Mouse (Mus musculus): Measurements from ENCODE around the gene Psmd1.
"Not testable (repeated sequence)": the region's sequence is repeated elsewhere in the genome, so short reads cannot be mapped to it uniquely, and the experiment has no call there.

Psmd1 gene

GRCm38 (mm10) chr1:86064271-86064991, at the start of gene Psmd1:
Gene Psmd1 (plus strand): TSS chr1:86064387.
- DNase-seq (ENCODE audit: low spot score) = peak; percentile 74

- DNase-seq (ENCODE audit: low spot score) = not testable (repeated sequence)
Measured at GRCm38 (mm10) chr1:86015758-86016157, 48.4 kb upstream of the Psmd1 start.

- DNase-seq (ENCODE audit: low spot score) = no peak
Measured at GRCm38 (mm10) chr1:86016516-86016915, 47.7 kb upstream of the Psmd1 start, which contains the start of gene Spata3. Gene Spata3 (plus strand): TSS chr1:86016816.

DNA sequence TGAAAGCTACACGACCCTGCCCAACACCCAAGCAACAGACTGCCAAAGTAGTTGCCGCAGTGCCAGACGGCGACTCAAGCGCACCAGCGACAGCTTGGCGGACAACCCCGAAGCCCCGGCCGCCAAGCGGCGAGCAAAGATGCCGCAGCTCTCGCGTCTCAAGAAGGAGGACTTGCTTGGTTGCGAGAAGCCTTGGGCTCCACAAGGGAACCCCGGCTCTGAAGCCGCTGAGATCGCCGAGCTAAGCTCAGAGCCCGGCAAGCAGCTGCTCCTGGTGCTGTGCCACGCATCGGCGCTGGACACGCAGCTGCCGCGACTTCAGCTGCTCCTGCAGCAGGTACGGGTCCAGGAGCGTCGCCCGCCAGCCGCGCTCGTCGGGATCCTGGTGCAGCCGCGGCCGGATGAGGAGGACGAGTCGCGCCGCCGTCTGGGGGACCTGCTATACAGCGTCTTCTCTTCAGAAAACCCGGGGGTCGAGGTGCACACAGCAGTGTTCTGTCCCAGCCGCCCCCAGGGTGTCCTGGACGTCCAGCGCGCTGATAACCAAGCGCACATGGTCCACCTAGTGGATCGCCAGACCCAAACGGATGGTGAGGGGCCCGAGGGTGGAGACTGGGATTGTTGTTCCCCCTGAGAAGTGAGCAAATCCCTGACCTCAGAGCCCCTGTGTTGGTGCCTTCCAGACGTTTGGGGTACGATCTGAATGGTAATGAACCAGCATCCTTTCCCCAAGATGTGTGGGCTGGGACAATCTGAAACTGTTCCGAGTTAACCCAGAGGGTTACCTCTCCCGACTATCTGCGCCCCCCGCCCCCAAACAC, 45.7 kb upstream of the Psmd1 start:
- DNase-seq (ENCODE audit: low spot score) = no peak

GRCm38 (mm10) chr1:86021365-86021989, 42.7 kb upstream of the Psmd1 start:
- DNase-seq (ENCODE audit: low spot score) = no peak

DNA sequence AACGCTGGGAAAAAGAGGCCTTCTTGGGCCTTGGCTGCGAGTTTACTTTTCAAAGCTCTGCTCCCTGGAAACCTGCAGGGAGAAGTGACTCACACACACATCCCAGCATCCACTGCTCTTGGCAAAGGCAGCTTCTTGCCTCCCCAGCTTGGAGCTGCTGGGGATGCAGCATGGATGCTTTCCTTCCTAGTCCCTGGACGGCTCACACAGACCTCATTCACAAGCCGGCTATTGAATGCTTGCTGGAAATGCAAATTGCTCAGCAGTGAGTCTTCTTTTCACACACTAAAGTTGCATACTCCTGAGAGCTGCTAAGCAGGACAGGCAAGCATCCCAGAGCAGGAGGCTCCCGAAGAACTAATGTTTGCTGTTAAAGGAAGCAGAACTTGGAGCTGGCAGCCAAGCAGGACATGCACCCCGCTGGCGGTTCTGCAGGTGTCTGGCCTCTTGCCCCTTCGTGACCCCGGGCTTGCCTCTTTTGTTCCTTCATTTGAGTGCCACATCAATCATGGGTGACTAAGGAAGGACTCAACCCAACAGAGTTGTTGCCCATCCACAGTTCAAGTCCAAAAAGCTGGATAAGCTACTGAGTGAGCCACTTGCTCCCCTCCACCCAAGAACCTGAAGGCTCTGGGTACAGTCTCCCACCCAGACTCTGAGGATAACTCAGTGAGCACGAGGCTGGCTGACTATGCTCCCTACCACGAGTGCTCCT, 31.8 kb upstream of the Psmd1 start:
- no peak for DNase-seq (ENCODE audit: low spot score)

DNA sequence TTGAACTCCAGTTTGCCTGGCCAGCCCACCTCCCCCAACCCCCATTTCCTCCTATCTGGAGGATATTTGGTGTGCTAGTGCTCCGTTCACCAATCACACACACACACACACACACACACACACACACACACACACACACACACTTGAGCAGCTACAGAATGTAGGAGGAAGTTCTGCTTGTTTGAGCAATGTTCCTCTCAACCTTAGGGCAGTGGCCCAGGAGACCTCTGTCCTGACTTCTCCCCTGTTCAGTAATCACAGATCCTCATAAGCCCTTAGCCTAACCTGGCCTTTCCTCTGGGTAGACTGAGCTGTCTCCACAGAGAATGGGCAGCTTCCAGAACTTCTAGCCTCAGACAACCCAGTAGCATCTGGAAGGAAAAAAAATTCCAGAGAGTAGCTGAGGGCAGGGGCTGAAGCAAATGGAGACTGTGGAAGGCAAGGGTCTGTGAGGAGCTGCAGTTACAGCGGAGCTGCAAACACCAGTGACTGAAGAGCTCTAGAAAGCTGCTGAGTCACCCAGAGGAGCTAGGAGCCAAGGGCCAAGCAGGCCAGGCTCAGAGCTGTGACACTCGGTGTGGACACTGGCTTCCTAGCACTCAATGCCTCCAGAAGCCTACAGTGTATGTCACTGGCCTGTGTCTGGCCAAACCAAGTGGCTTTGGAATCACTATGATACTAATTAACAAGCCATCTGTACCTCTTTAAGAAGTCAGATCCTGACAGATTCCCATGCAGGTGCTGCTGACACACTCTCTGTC, 25.8 kb upstream of the Psmd1 start:
- no peak for DNase-seq (ENCODE audit: low spot score)

DNA sequence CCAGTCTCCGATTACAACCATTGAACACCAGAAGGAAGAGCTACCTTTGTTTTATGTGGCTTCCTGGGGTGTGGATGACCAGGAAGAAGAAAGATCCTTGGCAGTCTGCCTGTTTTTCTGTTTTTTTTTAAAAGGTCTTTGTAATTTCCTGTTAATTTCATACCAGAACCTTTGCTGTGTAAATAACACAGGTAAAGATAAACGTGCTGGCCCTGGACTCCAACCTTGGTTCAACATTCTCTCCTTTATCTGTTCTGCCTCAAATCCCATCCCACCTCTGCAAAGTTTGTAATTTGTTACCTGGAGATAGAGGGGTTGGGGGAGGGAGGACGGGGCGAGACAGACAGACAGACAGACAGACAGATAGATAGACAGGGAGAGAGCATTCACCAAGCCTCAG, 24.1 kb upstream of the Psmd1 start:
- DNase-seq (ENCODE audit: low spot score) = no peak

DNA sequence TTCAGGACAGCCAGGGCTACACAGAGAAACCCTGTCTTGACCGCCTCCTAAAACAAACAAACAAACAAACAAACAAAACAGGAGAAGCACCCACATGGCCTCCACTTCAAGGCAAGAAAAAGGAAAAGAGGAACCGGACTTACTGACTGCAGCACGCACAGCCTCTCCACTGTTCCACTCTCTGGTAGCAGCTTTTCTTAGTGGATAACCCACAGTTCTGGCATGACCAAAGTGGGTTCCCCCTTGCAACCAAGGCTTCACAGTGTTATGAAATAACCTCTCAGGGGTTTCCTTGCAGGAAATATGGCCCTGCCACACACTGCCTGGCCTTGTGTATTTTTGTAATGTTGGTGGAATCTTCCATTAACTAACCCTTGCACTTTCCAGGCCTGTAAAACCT, 23.4 kb upstream of the Psmd1 start:
- DNase-seq (ENCODE audit: low spot score) = no peak

DNA sequence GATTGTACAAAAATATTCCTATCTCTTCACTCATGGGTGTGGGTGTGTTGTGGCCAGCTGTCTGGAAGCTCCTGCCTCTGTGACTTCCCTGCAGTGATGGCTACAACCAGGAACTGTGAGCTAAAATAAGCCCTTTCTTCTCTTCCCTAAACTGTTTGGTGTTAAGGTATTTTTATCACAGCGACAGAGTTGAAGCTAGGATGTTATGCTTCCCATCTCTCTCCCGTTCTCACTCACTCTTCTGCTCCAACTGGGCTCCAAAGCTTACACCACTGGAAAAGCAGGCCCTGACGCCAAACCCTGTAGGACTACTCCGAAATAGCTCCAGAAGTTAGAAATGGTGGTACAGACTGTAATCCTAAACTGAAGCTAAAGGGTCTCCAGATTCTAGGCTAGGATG, 19.1 kb upstream of the Psmd1 start:
- DNase-seq (ENCODE audit: low spot score) = no peak

- DNase-seq (ENCODE audit: low spot score) = no peak
Measured at GRCm38 (mm10) chr1:86045848-86046805, 18.1 kb upstream of the Psmd1 start, which contains the start of gene 2810459M11Rik. Gene 2810459M11Rik (plus strand): TSS chr1:86045863.

DNA sequence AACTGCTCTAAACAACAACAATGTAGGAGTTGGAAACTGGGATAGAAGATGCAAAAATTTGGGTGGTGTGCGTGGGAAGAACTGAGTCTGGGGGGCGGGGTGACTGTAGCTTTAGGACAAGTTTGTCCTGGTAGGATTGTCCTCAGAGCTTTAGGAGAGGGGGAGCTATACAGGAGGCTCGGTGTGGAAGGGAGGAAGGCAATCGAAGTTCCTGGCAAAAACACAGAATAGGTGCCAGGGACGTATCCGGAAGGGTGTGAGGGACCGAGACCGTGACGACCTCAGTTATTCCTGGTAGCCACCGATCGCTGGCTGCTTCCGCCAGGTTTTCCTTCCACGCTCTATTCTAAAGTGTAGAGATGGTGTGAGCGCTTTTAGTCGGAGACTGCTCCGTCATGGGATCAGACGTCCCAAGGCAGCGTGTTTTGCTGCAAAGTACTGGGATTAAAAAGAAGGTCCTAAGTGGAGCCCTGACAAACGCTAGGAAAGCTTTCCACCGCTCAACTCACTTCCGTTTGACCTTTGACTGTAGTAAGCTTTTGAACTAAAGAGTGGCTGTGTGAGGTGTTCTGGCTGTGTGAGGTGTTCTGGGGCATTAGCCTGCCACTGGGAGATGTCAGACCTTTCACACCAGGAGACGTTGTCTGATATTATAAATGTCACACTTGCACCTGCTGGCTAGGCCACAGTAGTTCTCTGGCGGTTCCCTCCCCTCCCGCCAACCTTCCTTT, 17.2 kb upstream of the Psmd1 start:
- DNase-seq (ENCODE audit: low spot score) = no peak

GRCm38 (mm10) chr1:86048231-86048630, 16.0 kb upstream of the Psmd1 start:
- DNase-seq (ENCODE audit: low spot score) = no peak

GRCm38 (mm10) chr1:86048744-86049143, 15.4 kb upstream of the Psmd1 start:
- no peak for DNase-seq (ENCODE audit: low spot score)

GRCm38 (mm10) chr1:86053198-86053921, 10.8 kb upstream of the Psmd1 start:
- no peak for DNase-seq (ENCODE audit: low spot score)

DNA sequence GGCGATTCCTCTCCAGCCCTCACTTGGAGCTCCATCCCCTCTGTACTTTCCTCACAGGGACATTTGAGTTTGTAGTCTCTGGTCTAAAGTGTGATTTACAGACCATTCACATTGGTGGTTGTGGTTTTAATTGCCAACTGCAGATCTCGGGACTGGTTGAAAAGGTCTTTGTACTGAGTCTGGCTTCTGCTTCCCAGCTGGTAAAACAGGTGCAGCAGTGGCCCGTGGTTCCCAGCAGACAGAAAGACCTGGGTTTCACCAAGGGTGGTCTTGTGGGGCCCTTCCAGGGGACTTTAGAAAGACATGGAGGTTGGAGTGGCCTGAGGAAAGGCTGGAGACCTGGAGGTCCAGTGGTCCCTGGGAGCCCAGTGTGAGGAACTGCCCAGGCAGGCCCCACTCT, 9.2 kb upstream of the Psmd1 start:
- DNase-seq (ENCODE audit: low spot score) = no peak

DNA sequence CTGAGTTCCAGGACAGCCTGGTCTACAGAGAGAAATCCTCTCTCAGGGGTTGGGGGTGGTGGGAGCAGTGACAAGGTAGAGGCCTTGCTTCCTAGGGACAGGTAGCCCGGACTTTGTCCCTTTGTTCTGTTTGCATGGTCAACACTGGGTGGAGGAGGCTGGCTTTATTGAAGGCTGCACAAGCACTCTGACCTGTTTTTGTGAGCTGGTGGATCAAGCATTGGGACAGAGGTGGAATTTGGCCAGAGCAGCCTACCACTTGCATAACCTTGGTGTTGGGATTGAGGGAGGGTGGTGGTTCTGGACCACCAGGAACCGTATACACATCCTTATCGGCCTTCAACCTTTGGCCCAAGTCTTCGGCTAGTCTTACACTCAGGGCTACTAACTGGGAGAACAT, 7.9 kb upstream of the Psmd1 start:
- no peak for DNase-seq (ENCODE audit: low spot score)

DNA sequence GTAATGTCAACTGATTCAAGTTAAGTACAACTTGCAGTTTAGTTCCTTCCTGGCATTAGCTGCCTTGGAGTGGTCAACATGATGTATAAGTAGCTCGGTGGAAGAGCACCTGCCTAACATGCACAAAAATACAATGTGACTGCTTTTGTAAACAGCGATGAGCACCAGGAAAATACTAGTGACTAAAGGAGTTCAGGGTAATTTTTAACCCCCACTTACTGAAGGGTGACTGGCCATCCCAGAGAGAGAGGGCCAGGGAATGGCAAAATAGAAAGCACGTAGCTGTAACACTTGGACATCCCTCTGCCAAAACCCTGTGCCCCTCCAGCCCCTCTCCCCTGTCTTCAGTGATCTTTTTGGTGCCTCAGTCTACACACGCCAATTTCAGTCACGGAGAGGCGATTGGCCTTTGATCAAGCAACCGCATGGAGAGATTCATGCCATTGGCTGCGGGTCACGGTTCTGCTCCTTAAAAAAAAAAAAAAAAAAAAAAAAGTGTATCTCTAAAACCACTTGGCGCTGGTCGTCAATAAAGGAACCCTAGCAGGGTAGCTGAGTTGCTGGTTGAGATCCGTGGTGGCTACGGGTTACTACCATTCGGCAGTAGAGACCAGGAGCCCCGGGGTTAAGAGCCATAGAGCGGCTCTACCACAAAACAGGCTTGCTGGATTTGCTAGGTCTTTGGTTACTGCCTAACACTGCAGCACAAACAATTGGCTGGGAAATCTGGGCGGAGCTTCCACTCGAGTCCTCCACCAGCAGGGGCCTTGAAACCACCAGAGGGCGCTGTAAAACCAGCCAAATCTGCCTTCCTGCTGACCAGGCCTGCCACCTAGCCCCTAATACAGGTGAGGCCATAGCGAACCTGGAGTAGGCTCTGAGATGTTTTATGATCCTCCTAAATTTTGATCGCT, 5.1 kb upstream of the Psmd1 start:
- peak; percentile 81 for DNase-seq (ENCODE audit: low spot score)
